Mouse (Mus musculus): ENCODE results near the gene Usp45. TPM values are rescaled to one million over a fixed set of nuclear protein-coding genes. Genes with fewer than 3 reads are reported as not detected.

Usp45 gene
- 29.8 TPM for total RNA-seq (2023)

DNA sequence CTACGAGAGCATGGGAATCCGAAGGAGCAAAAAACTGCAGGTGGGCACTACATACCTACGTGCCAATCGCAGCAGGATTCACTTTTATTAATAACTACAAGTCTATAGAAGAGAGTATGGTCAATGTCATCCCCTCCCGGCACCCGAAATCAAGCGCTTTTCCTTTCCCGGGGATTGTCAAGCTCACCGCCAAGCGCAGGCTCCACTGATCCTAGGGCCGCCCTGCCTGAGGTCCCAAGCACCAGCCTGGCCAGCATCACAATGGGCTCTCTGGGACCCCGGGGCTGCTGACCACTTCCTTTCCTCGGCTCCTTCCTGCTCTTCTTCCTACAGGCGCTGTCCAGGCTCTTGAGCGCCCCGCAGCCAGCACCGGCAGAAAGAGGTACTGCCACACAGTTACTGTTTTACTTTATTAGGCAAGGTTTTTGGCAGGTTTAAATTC lies at the start of gene Usp45, which contains the start of gene Tstd3:
Gene Usp45 (plus strand): TSS at position 294 of the 442 bp plus-strand sequence.
Gene Tstd3 (minus strand): TSS at position 350 of the 442 bp plus-strand sequence.

DNA sequence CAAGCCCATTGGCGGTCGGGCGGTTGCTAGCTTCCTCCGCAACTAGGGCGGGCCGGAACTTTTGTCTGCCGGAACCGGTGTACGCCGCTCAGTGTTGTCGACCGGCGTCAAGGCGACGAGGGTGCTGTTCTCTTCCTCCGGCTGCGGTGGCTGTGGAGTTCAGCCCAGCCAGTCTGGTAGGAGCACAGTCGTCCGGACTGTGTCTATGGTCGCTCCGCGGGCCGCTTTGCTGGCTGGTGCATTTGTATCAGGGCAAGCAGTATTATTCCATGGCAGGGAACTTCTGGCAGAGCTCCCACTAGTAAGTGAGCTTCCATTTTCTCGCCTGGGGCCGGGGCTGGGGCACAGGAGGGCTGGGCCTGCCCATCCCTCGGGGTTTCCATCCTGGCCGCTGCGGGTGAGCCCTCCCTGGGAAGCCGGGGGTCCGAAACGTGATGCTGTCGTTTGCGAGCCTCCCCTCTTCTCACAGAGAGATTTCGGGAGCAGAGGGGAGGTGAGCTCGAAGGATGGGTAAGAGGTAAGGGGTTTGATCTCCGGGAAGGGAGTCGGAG lies 39.3 kb upstream of the Usp45 start, which contains the start of gene Ccnc:
Gene Ccnc (plus strand): TSS at position 87 of the 551 bp plus-strand sequence.

GRCm38 (mm10) chr4:21847481-21848286 lies 80.7 kb downstream of the Usp45 start, which contains the start of gene Pnisr:
Gene Pnisr, plus strand, starts transcription at chr4:21847583.

DNA sequence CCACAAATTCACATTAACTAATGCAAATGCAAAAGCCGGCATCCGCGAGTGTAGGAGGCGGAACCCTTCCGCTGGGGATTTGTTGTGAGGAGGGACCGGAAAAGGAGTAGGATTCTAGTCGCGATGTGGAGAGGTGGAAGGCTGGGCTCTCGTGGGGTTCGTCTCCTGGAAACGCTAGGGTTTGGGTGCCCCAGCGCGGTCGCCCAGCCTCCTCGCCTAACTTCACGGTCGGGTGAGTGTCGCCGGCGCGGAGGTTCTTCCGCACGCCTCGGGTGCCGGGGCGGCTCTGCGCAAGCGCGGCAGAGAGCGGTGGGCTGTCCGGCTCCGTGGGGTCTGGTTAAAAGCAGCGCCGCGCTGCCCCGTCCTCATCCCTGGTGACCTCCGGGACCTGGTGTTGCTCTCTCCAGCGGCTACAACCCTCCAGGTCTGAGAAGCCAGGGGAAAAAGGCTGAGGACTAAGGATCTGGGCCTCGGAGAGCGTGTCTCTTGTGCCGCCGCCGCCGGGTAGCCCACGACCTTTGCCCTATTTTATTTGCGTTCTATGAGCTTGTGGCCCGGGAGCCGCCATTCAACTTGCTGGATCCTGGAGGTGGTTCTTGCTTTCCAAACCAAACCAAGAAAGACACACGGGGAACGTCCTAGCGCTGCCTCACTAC lies 112.7 kb downstream of the Usp45 start, which contains the start of gene Coq3:
Gene Coq3 (plus strand): TSS at position 109 of the 656 bp plus-strand sequence.

Other genes with a start within 250 kb of the Usp45 start
- gene Prdm13, start 81.2 kb upstream of the Usp45 start, total RNA-seq (2023): not detected
- 24.7 TPM for gene Ccnc, start 39.5 kb upstream of the Usp45 start, total RNA-seq (2023)
- gene Tstd3, start 56 bp downstream of the Usp45 start, total RNA-seq (2023): 5.1 TPM
- gene Pnisr, start 80.4 kb downstream of the Usp45 start, total RNA-seq (2023): 219 TPM
- gene Coq3, start 112.5 kb downstream of the Usp45 start, total RNA-seq (2023): 2.0 TPM
- gene Faxc, start 164.2 kb downstream of the Usp45 start, total RNA-seq (2023): not detected

All from CD4-positive naive resting alpha-beta T cell, adult 57 days (primary cell).